Mouse (Mus musculus) cortical plate, adult 2 months (tissue): ENCODE results near the gene Rab13. TPM values are rescaled to one million over a fixed set of nuclear protein-coding genes. Genes with fewer than 3 reads are reported as not detected.
A peak's percentile ranks its signal among the peaks of the same experiment; 100 is the strongest.
"Not testable (repeated sequence)": the region's sequence is repeated elsewhere in the genome, so short reads cannot be mapped to it uniquely, and the experiment has no call there.

Experiments
- H3K27ac ChIP-seq: fragments of 200-500 bp; 2 replicates; pipeline ENCODE4 v1.5.1; 2012; ENCODE audit warnings: low read length, control low read depth, inconsistent platforms; ENCODE audit not compliant: insufficient read depth
- H3K4me1 ChIP-seq: fragments of 200-500 bp; 2 replicates; pipeline ENCODE4 v1.6.1; 2011; ENCODE audit warnings: low read length; ENCODE audit not compliant: control insufficient read depth, insufficient read depth
- H3K4me3 ChIP-seq: fragments of 200-500 bp; 2 replicates; pipeline ENCODE4 v1.5.1; 2011; ENCODE audit warnings: mild to moderate bottlenecking, low read length, control low read depth; ENCODE audit not compliant: insufficient read depth
- CTCF ChIP-seq: fragments of 200-500 bp; IDR thresholded peaks from 2 replicates; pipeline ENCODE4 v1.5.1; 2011; ENCODE audit warnings: mild to moderate bottlenecking, control low read depth, low read length; ENCODE audit not compliant: insufficient read depth; ENCODE audit errors: extremely low read depth
- POLR2A ChIP-seq: fragments of 200-500 bp; IDR thresholded peaks from 2 replicates; pipeline ENCODE4 v1.6.1; 2011; ENCODE audit warnings: mild to moderate bottlenecking, low read length, control low read depth; ENCODE audit not compliant: insufficient read depth; ENCODE audit errors: extremely low read depth
- polyA plus RNA-seq: library from polyadenylated mRNA; depleted of rRNA; stranded (reverse); fragments of >200 nt; gene quantifications from 2 replicates; pipeline ENCODE4 v1.2.3, GENCODE M21; 2012

The Rab13 gene
- polyA plus RNA-seq, 1 experiment, result 9.5 TPM

DNA sequence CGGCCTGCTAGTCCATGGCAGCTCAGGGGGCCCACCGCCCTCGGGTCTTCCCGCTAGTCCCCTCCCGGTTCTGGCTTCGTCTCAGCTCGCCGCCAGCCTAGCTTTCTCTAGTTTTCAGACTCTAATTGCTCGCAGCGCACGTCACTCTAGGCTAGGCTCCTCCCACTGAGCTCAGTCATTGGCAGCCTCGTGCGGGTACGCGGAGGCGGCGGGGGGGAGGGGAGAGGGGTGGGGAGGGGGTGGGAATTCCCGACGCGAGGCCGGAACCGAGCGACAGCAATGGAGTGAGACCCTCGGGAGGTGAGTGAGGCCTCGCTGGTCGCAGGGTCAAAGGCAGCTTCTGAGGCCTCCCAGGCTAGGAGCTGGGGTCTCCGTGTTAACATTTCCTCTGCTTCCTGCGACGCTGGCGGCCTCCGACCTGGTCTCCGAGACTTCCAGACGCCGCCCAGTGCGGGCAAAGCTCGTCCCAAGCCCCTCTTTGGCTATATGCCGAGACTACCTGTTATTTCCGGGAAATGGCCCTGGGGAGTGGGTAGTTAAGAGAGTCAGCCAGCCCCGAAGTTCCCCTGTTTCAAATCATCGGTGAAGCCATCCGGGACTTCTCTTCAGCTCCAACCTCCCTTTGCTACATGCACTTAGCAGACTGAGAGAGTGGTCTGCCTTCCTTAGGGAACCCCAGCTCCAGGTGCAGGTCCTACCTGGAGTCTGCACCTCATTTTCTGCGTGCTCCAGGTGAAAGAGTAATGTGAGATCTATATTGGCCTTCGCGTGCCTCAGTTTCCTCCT lies 34.7 kb downstream of the Rab13 start, which contains the start of gene Slc39a1:
TSS of gene Slc39a1 (plus strand) at position 213 of the 786 bp plus-strand sequence.
- Histone ChIP-seq H3K4me3 (peak within 1 kb of the TSS; percentile 66), H3K4me1 (peaks cover 2% of the 10 kb centered on the region; the same call in 1 of the 2 replicates), H3K27ac (peak within 1 kb of the TSS; percentile 85)
- TF ChIP-seq CTCF (no peak), POLR2A (peak; percentile 78; the same call in 1 of the 2 replicates)

DNA sequence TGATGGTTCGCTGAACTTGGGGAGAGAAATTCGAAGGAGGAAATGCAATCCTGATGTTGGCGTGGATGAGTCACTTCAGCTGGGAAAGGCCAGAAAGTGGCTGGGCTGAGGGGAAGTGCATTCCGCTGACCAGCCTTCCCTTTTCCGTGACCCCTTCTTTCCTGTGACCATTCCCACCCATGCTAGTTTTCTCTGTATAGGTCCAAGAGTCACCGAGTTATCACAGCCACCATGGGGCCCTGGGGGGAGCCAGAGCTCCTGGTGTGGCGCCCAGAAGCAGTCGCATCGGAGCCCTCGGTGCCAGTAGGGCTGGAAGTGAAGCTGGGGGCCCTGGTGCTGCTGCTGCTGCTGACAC lies 35.2 kb downstream of the Rab13 start:
- Histone ChIP-seq H3K27ac (peak overlapping the region; percentile 76; the same call in 1 of the 2 replicates), H3K4me1 (peaks cover 2% of the 10 kb centered on the region), H3K4me3 (peak overlapping the region; percentile 66)
- no peak for TF ChIP-seq POLR2A

DNA sequence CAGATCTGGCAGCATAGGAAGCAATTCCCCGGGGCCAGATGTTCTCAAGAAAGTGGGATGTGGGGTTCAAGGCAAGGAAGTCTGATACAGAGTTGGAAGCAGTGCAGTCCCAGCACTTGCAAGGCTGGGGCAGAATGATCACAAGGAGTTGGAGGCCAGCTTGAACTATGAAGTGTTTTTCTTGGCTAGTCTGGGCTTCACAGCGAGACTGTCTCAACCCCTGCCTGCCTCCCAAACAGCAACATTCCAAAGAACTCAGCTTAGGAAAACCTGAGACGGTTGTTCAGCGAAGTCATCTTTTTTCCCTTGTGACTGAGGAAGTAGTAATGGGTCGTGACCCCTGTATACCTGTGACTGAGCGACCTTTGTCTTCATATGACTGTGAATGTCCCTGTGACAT lies 37.3 kb downstream of the Rab13 start:
- TF ChIP-seq CTCF, result no peak
- no peak for TF ChIP-seq POLR2A
- peaks cover 5% of the 10 kb centered on the region for H3K4me1 ChIP-seq
- no peak overlapping the region for H3K27ac ChIP-seq
- no peak overlapping the region for H3K4me3 ChIP-seq

DNA sequence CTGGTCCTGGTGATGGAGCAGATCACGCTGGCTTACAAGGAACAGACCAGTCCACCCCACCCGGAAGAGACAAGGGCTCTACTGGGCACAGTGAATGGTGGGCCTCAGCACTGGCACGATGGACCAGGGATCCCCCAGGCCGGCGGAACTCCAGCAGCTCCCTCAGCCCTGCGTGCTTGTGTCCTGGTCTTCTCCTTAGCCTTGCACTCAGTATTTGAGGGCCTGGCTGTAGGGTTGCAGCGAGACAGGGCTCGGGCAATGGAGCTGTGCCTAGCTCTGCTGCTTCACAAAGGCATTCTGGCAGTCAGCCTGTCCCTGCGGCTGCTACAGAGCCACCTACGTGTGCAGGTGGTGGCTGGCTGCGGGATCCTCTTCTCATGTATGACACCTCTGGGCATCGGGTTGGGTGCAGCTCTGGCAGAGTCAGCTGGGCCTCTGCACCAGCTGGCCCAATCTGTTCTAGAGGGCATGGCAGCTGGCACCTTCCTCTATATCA lies 38.3 kb downstream of the Rab13 start:
- H3K4me1 ChIP-seq, H3K27ac ChIP-seq, H3K4me3 ChIP-seq: not testable (repeated sequence)

DNA sequence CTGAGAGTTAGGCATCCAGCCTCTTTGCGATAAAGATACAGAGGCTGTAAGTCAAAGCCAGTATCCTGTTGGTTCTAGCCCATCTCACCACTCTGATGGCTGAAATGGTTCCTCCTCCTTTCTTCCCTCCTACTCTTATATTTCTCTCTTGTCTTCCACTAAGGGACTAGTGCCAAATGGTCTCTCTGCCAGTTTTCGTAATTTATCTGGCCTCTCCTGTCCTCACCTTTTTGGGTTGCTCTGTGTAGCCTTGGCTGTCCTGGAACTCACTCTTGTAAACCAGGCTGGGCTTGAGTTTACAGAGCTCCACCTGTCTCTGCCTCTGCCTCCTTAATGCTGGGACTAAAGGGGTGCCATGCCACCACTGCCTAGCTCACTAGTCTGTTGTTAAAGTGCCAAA lies 39.2 kb downstream of the Rab13 start:
- not testable (repeated sequence) for H3K4me1 ChIP-seq, H3K4me3 ChIP-seq, H3K27ac ChIP-seq

DNA sequence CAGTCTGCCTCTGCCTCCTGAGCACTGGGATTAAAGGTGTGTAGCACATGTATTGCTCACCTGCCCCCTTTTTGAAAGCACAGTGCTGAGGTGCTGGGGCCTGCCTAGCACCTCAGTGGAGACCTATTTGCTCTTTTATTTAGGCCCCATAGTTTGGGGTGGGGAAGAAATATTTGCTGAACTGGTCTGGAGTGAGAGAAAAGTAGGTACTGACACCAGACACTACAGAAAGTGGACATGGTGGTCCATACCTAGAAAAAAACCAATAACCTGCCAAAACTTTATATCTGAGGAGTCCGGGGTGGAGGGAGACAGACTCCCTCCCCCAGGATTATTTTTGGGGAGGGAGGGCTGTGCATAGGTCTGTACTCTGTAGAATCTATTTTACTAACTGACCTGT lies 39.7 kb downstream of the Rab13 start:
- not testable (repeated sequence) for H3K4me1 ChIP-seq, H3K27ac ChIP-seq, H3K4me3 ChIP-seq

DNA sequence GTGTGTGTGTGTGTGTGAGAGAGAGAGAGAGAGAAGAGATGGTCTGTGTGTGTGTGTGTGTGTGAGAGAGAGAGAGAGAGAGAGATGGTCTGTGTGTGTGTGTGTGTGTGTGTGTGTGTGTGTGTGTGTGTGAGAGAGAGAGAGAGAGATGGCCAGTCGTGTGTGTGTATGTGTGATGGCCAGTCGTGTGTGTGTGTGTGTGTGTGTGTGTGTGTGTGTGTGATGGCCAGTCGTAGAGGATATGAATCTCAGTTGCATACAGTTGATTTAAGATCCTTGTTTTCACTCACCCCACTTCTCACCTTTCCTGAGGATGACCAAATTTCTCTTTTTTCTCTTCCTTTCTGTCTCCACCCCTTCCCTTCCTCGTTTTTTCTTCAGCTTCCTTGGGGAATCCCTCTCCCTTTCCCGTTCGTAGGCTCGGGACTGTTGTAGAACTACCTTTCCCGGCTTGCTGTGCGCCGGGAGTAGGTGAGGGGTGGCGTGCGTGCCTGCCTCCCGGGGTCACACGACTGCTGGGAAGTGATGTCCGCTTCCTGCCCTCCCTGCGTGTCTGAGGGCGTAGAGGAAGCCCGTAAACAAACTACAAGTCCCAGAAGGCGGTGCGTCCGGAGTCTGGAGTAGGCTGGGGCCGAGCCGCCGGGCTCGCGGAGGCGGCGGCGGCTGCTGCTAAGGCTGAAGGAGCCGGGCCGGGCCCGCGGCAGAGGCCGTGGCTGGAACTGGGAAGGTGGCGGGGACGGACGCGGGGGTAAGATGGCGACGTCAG lies 40.3 kb downstream of the Rab13 start, which contains the start of gene Crtc2:
TSS of gene Crtc2 (plus strand) at position 511 of the 766 bp plus-strand sequence.
- peak within 1 kb of the TSS; percentile 79 for H3K4me3 ChIP-seq
- TF ChIP-seq CTCF (no peak), POLR2A (peak; percentile 45; the same call in 1 of the 2 replicates)

DNA sequence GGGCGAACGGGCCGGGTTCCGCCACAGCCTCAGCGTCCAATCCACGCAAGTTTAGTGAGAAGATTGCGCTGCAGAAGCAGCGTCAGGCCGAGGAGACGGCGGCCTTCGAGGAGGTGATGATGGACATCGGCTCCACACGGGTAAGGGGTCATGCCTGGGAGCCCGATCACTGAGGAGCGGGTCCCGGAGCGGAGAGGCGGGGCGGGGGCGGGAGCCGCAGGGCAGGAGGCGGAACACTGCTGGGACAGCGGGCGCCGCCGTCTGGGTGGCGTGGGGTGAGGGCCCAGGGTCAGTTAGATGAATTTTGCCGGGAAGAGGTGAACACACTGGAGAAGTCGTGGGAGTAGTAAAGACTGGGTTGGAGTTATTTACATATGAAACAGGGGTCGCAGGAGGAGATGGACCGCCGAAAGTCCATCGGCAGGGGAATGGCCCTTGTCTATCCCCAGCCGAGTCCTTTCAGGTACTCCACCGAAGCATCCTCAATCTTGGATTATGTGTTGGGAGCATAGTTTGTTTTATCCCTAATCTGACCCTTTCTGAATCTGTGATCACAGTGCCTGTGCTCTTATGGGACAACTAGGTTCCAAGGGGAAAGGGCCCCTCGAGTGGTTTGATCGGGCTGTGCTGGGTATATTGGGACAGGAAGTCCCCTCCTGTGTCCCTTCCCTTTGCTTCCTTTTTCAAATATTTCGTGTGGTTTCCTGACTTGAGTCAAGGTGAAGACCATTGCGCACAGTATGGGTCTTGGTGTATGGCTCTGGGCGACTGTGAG lies 41.1 kb downstream of the Rab13 start:
- TF ChIP-seq POLR2A (no peak), CTCF (no peak)
- peak overlapping the region; percentile 79 for H3K4me3 ChIP-seq
- H3K4me1 ChIP-seq, result peaks cover 7% of the 10 kb centered on the region
- H3K27ac ChIP-seq, result peak overlapping the region; percentile 81

More for the DNA sequence above, 40.3 kb downstream of the Rab13 start, which contains the start of gene Crtc2:
- peaks cover 7% of the 10 kb centered on the region for H3K4me1 ChIP-seq
- H3K27ac ChIP-seq, result peak within 1 kb of the TSS; percentile 81

DNA sequence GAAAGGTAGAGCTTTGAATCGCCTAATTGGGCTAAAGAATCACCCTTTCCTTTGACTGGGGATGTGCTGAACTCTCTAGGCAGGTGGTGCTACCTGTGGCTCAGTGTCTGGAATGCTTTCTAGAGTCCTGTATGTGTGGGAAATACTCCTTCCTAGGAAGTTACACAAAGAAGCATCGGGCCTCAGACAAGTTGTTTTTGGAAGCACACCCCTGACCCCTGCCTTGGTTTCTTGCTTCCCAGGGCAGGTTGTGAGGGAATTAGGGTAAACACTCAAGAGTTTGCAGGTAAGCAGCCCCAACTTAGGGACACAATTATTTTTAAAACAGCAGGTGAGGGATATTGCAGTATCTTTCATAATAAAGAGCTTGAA lies 41.7 kb downstream of the Rab13 start:
- Histone ChIP-seq H3K27ac (no peak overlapping the region), H3K4me3 (peak overlapping the region; percentile 79), H3K4me1 (peaks cover 7% of the 10 kb centered on the region)
- no peak for TF ChIP-seq POLR2A
- no peak for TF ChIP-seq CTCF
